Mouse (Mus musculus) embryonic fibroblast, embryonic 13.5 days (primary cell): ENCODE results near the gene Hoxa3.

ENCODE experiments used
- CTCF ChIP-seq: IDR thresholded peaks from 2 replicates; pipeline ENCODE4 v1.5.1; 2011; ENCODE audit warnings: mild to moderate bottlenecking, control low read depth, low read length, moderate library complexity, borderline replicate concordance; ENCODE audit not compliant: insufficient read depth
- POLR2A ChIP-seq: IDR thresholded peaks from 2 replicates; pipeline ENCODE4 v1.6.1; 2011; ENCODE audit warnings: low read depth, mild to moderate bottlenecking, control low read depth, low read length, moderate library complexity

DNA sequence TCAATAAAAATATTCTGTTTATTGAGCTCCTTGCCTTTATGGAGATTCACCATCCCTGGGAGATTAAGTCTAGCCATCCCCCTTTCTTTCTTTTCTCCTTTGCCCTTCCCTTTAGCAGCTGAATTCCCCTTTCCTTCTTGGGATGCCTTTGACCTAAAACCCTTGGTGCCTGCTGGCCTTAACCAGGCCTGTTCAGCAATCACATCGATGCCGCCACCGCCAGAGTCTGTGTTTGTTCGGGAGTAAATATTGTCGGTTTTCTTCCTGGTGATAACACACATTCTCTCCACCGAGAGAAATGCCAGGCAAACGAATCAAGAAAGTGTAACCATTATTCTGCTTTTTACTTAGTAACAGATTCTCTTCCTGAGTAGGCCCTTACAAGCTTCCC is 25.0 kb upstream of the Hoxa3 start:
- no peak for TF ChIP-seq CTCF
- no peak for TF ChIP-seq POLR2A
